Mouse (Mus musculus): ENCODE data around the gene Sbk3.
"Not testable (repeated sequence)": the region's sequence is repeated elsewhere in the genome, so short reads cannot be mapped to it uniquely, and the experiment has no call there.

DNA sequence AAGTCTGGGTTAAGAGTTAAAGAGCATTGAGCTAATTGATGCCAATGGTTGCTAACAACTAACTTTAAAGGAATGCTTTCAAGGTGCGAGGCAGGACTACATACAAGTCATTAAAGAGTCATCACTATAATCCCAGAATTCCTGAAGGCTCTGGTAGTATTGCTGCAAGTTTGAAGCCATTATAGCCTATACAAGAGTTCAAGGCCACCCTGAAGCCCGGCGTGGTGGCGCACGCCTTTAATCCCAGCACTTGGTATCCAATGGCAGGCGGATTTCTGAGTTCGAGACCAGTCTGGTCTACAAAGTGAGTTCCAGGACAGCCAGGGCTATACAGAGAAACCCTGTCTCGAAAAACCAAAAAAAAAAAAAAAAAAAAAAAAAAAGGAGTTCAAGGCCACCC lies 48.6 kb upstream of the Sbk3 start:
- not testable (repeated sequence) for TF ChIP-seq CTCF (IDR thresholded peaks at IDR 0.05; ENCODE audit: extremely low read depth, insufficient read depth, insufficient read length, insufficient replicate concordance); POLR2A (IDR thresholded peaks at IDR 0.05; ENCODE audit: low read depth, low read length)

Measured in spleen, adult 2 months (tissue).